Comparison of ENCODE assay signal across 8 mouse cellular contexts in the genomic region with DNA sequence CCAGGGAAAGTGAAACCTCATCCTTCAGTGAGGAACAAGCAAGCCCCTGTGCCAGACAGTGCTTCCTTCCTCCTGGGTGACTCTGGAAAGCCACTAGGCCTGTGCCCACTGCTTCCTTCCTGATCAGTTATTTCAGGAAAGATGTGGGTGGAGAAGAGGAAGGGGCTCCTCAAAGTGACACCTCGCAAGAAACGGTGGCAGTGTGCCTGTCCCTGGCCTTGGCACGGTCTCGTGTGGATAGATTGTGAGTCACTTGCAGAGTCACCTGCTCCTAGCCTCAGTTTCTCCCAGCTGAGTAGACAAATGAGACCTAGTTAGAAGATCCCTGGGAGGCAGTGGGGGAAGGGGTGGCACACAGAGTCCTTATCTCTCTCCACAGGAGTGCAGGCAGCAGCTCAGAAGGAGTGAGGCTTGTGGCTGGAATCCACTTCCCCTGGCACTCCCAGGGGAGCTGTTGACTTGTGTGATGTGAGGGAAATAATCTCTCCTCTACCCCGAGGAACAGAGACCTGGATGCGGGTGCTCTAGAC. TPM values are rescaled to one million over a fixed set of nuclear protein-coding genes. Genes with fewer than 3 reads are reported as not detected.
DNase-seq lines count a peak whose midpoint lies in the region; ATAC-seq and TF ChIP-seq lines count a peak whose summit lies in the region.

No protein-coding gene starts in this region.

- peak overlapping the region; percentile 4; the same call in 1 of the 2 replicates for H3K4me3 ChIP-seq in thymus, adult 2 months (ENCODE audit: control insufficient read depth, insufficient read depth, low read length)
- H3K4me3 ChIP-seq in hindbrain, embryonic 12.5 days: no peak overlapping the region
- no peak overlapping the region for H3K4me3 ChIP-seq in limb, embryonic 10.5 days

- DNase-seq in adrenal gland, postnatal 14 days: peak; percentile 51
- no peak for DNase-seq in adrenal gland, postnatal 4 days (ENCODE audit: low spot score in 2 of 2)
- DNase-seq in thymus, adult 2 months: peak; percentile 42
- DNase-seq in thymus, postnatal 0 days (ENCODE audit: low spot score): no peak
- no peak for DNase-seq in limb, embryonic 10.5 days (ENCODE audit: low spot score)
- DNase-seq in mesoderm, embryonic 11.5 days (ENCODE audit: low read depth, low spot score): peak; percentile 34
- no peak for DNase-seq in urinary bladder, postnatal 36 days (ENCODE audit: low spot score in 2 of 2)

- no peak for ATAC-seq in hindbrain, embryonic 12.5 days (ENCODE audit: low FRiP score)

- 1% methylated on average over 6 of the region's 6 CpGs for WGBS in thymus, adult 2 months
- 69% methylated on average over 6 of the region's 6 CpGs for WGBS in hindbrain, embryonic 12.5 days
- 69% methylated on average over 6 of the region's 6 CpGs for WGBS in limb, embryonic 10.5 days

- no peak overlapping the region for H3K9ac ChIP-seq in hindbrain, embryonic 12.5 days

- H3K27ac ChIP-seq in thymus, adult 2 months (ENCODE audit: control insufficient read depth, insufficient read depth, low read length): peak overlapping the region; percentile 90
- H3K27ac ChIP-seq in hindbrain, embryonic 12.5 days: peak overlapping the region; percentile 64
- peak overlapping the region; percentile 47; the same call in 1 of the 2 replicates for H3K27ac ChIP-seq in limb, embryonic 10.5 days

- TF ChIP-seq POLR2A in thymus, adult 2 months (IDR thresholded peaks at IDR 0.05; ENCODE audit: control insufficient read depth, extremely low read depth, insufficient read depth, low read length, poor library complexity): no peak

- no peak overlapping the region for H3K4me2 ChIP-seq in hindbrain, embryonic 12.5 days (replicated peaks)

- 0 out of 2 replicates have a peak, but pooled peaks cover 3% of the 10 kb centered on the region for H3K36me3 ChIP-seq in thymus, adult 2 months (ENCODE audit: control insufficient read depth, insufficient read depth, low read length)
- H3K36me3 ChIP-seq in hindbrain, embryonic 12.5 days: no peaks in the 10 kb centered on the region; the same call in 1 of the 2 replicates
- peaks cover 21% of the 10 kb centered on the region for H3K36me3 ChIP-seq in limb, embryonic 10.5 days

- H3K4me1 ChIP-seq in thymus, adult 2 months (replicated peaks; ENCODE audit: control insufficient read depth, insufficient read depth, low read length): peaks cover 76% of the 10 kb centered on the region
- peaks cover 13% of the 10 kb centered on the region for H3K4me1 ChIP-seq in hindbrain, embryonic 12.5 days
- peaks cover 22% of the 10 kb centered on the region for H3K4me1 ChIP-seq in limb, embryonic 10.5 days

- no peak for TF ChIP-seq CTCF in thymus, adult 2 months (IDR thresholded peaks at IDR 0.05; ENCODE audit: borderline replicate concordance, control insufficient read depth, extremely low read depth, insufficient read depth, low read length, poor library complexity)

- H3K27me3 ChIP-seq in thymus, adult 2 months (ENCODE audit: control insufficient read depth, insufficient read depth, low read length): no peaks in the 10 kb centered on the region
- H3K27me3 ChIP-seq in hindbrain, embryonic 12.5 days: no peaks in the 10 kb centered on the region
- no peaks in the 10 kb centered on the region for H3K27me3 ChIP-seq in limb, embryonic 10.5 days (ENCODE audit: low read depth, poor library complexity, severe bottlenecking)

- no peaks in the 10 kb centered on the region for H3K9me3 ChIP-seq in hindbrain, embryonic 12.5 days (replicated peaks)
- no peaks in the 10 kb centered on the region for H3K9me3 ChIP-seq in limb, embryonic 10.5 days (replicated peaks)

RNA-seq across cellular contexts. Expression of gene Cox4i2, which starts 35.0 kb away (rescaled TPM):
- 6.3 and 7.7 TPM in 2 replicates for total RNA-seq in adrenal gland, postnatal 14 days (2021)
- total RNA-seq in adrenal gland, postnatal 4 days (2021): 1 to 10 TPM; 4.2 to 4.9 TPM
- 1.6 and 1.9 TPM in 2 replicates for polyA plus RNA-seq in thymus, adult 2 months (2012; rRNA removed)
- 5.6 and 6.5 TPM in 2 replicates for polyA plus RNA-seq in thymus, postnatal 0 days (2015; fragmentation: Nextera tagmentation; extraction: Ambion mirVana)
- 5.0 and 5.3 TPM in 2 replicates for polyA plus RNA-seq in hindbrain, embryonic 12.5 days (2016; fragmentation: Nextera tagmentation; extraction: Ambion mirVana)
- 11.2 and 18.4 TPM in 2 replicates for polyA plus RNA-seq in limb, embryonic 10.5 days (2016; fragmentation: Nextera tagmentation; extraction: Ambion mirVana)

RNA-seq across cellular contexts. Expression of gene Bcl2l1, which starts 42.6 kb away (rescaled TPM):
- total RNA-seq in adrenal gland, postnatal 14 days (2021): 64.3 and 72.4 TPM in 2 replicates
- 10 to 100 TPM; 63.5 to 64.6 TPM for total RNA-seq in adrenal gland, postnatal 4 days (2021)
- 205 and 207 TPM in 2 replicates for polyA plus RNA-seq in thymus, adult 2 months (2012; rRNA removed)
- 178 TPM in 2 replicates for polyA plus RNA-seq in thymus, postnatal 0 days (2015; fragmentation: Nextera tagmentation; extraction: Ambion mirVana)
- 155 and 166 TPM in 2 replicates for polyA plus RNA-seq in hindbrain, embryonic 12.5 days (2016; fragmentation: Nextera tagmentation; extraction: Ambion mirVana)
- 90.1 and 103 TPM in 2 replicates for polyA plus RNA-seq in limb, embryonic 10.5 days (2016; fragmentation: Nextera tagmentation; extraction: Ambion mirVana)

RNA-seq across cellular contexts. Expression of gene Id1, which starts 52.9 kb away (rescaled TPM):
- total RNA-seq in adrenal gland, postnatal 14 days (2021): 136 and 138 TPM in 2 replicates
- total RNA-seq in adrenal gland, postnatal 4 days (2021): 100 to 1,000 TPM; 103 to 129 TPM
- polyA plus RNA-seq in thymus, adult 2 months (2012; rRNA removed): 54.6 and 66.4 TPM in 2 replicates
- 22.9 and 23.9 TPM in 2 replicates for polyA plus RNA-seq in thymus, postnatal 0 days (2015; fragmentation: Nextera tagmentation; extraction: Ambion mirVana)
- polyA plus RNA-seq in hindbrain, embryonic 12.5 days (2016; fragmentation: Nextera tagmentation; extraction: Ambion mirVana): 157 and 159 TPM in 2 replicates
- polyA plus RNA-seq in limb, embryonic 10.5 days (2016; fragmentation: Nextera tagmentation; extraction: Ambion mirVana): 132 and 178 TPM in 2 replicates

RNA-seq across cellular contexts. Expression of gene Tpx2, which starts 58.8 kb away (rescaled TPM):
- total RNA-seq in adrenal gland, postnatal 14 days (2021): 16.6 and 20.3 TPM in 2 replicates
- total RNA-seq in adrenal gland, postnatal 4 days (2021): 10 to 100 TPM; 31.7 to 39.7 TPM
- polyA plus RNA-seq in thymus, adult 2 months (2012; rRNA removed): 16.1 and 19.1 TPM in 2 replicates
- polyA plus RNA-seq in thymus, postnatal 0 days (2015; fragmentation: Nextera tagmentation; extraction: Ambion mirVana): 72.5 and 81.3 TPM in 2 replicates
- polyA plus RNA-seq in hindbrain, embryonic 12.5 days (2016; fragmentation: Nextera tagmentation; extraction: Ambion mirVana): 81.5 and 87.9 TPM in 2 replicates
- polyA plus RNA-seq in limb, embryonic 10.5 days (2016; fragmentation: Nextera tagmentation; extraction: Ambion mirVana): 141 and 147 TPM in 2 replicates

Comparison
In these comparisons a context has a peak if more than half of its experiments do, and no peak if none do; other contexts are left out.
1. DNase-seq: peak in adrenal gland, postnatal 14 days (single experiment), thymus, adult 2 months (single experiment) and mesoderm, embryonic 11.5 days (single experiment); none in adrenal gland, postnatal 4 days (0 of 2), thymus, postnatal 0 days (single experiment), limb, embryonic 10.5 days (single experiment) and urinary bladder, postnatal 36 days (0 of 2).
2. Peak in every context shown above with its lines, with median percentiles within 50 percentile points of each other: H3K27ac ChIP-seq.